8 mouse cellular contexts compared by ENCODE assay signal in the genomic region with DNA sequence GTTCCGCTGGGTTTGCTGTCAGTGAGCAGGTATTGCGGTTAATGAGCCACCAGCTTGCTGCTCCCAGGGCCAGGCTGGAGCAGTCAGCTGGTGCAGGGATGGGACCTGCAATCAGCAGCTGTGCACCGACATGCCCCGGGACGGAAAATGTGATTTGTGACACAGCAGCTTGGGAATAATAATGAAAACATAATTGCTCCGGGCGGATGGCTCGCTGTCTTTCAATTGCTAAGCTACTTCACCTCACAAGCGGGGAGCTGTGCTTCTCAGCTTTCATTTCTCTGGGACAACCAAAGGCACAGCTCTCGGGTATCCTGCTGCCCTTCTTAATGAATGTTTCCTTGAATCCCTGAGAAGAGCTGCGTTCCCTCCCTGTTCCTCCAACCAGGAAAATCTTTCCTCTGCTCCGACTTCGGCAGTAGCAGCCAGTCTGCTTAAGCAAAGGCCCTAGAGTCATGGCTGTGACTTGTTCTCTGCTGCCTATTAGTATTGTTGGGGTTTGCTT.
DNase-seq lines count a peak whose midpoint lies in the region; ATAC-seq and TF ChIP-seq lines count a peak whose summit lies in the region.

No protein-coding gene starts in this region.

- ATAC-seq in liver, postnatal 0 days = no peak

- H3K4me3 ChIP-seq in forebrain, embryonic 10.5 days = peak overlapping the region; percentile 50
- H3K4me3 ChIP-seq in layer of hippocampus, adult 2 months = peak overlapping the region; percentile 59
- H3K4me3 ChIP-seq in liver, postnatal 0 days (ENCODE audit: low read depth, low read length) = 0 out of 2 replicates have a peak overlapping the region, but pooled peaks have one; percentile 6

- TF ChIP-seq EP300 in liver, postnatal 0 days (IDR thresholded peaks at IDR 0.05; ENCODE audit: low read depth) = no peak

- TF ChIP-seq CTCF in layer of hippocampus, adult 2 months (conservative IDR thresholded peaks at IDR 0.05) = no peak
- no peak for TF ChIP-seq CTCF in liver, postnatal 0 days (IDR thresholded peaks at IDR 0.05; ENCODE audit: low read depth)

- H3K9me3 ChIP-seq in forebrain, embryonic 10.5 days = no peaks in the 10 kb centered on the region
- H3K9me3 ChIP-seq in liver, postnatal 0 days (ENCODE audit: low read length) = no peaks in the 10 kb centered on the region

- WGBS in forebrain, embryonic 10.5 days = 11% methylated on average over 13 of the region's 13 CpGs
- WGBS in liver, postnatal 0 days (ENCODE audit: insufficient replicate concordance) = 65% methylated on average over 13 of the region's 13 CpGs

- H3K27ac ChIP-seq in forebrain, embryonic 10.5 days = peak overlapping the region; percentile 72
- peak overlapping the region; percentile 85 for H3K27ac ChIP-seq in layer of hippocampus, adult 2 months
- H3K27ac ChIP-seq in liver, postnatal 0 days (ENCODE audit: low read depth) = no peak overlapping the region

- H3K4me2 ChIP-seq in liver, postnatal 0 days (ENCODE audit: low read depth, low read length) = peak overlapping the region; percentile 45; the same call in 1 of the 2 replicates

- peak; percentile 16 for DNase-seq in 3134 (ENCODE audit: extremely low read depth, insufficient read length, low spot score)
- peak; percentile 58 for DNase-seq in adrenal gland, postnatal 10 days
- peak; percentile 44 for DNase-seq in forebrain, embryonic 10.5 days (ENCODE audit: extremely low spot score, low spot score)
- peak; percentile 15 to 35 for DNase-seq in heart, postnatal 36 days
- DNase-seq in layer of hippocampus, adult 2 months (ENCODE audit: low spot score in 2 of 2) = peak in 1 of 2 experiments; percentile 21
- DNase-seq in liver, postnatal 0 days = no peak
- peak; percentile 71 for DNase-seq in retina, postnatal 1 day
- no peak for DNase-seq in spleen, postnatal 36 days (ENCODE audit: low spot score in 2 of 2)

- no peaks in the 10 kb centered on the region for H3K36me3 ChIP-seq in forebrain, embryonic 10.5 days (replicated peaks)
- H3K36me3 ChIP-seq in liver, postnatal 0 days (replicated peaks; ENCODE audit: insufficient read depth, low read length) = no peaks in the 10 kb centered on the region

- H3K9ac ChIP-seq in liver, postnatal 0 days (replicated peaks) = no peak overlapping the region; the same call in 1 of the 2 replicates

- peaks cover 41% of the 10 kb centered on the region for H3K27me3 ChIP-seq in forebrain, embryonic 10.5 days (ENCODE audit: poor library complexity, severe bottlenecking)
- no peaks in the 10 kb centered on the region for H3K27me3 ChIP-seq in liver, postnatal 0 days (ENCODE audit: insufficient read depth, low read length)

- H3K4me1 ChIP-seq in forebrain, embryonic 10.5 days = peaks cover 13% of the 10 kb centered on the region
- H3K4me1 ChIP-seq in liver, postnatal 0 days (ENCODE audit: insufficient read depth) = no peaks in the 10 kb centered on the region

- intact Hi-C loops in heart, postnatal 36 days (cut with DNase I) = loop anchor here (5.0 to 10.0 kb wide), 5 partner anchors 239 to 1957 kb away; no protein-coding TSS in a partner anchor

Comparison
In these comparisons a context has a peak if more than half of its experiments do, and no peak if none do; other contexts are left out.
1. DNase-seq: peak in 3134 (single experiment), adrenal gland, postnatal 10 days (single experiment), forebrain, embryonic 10.5 days (single experiment), heart, postnatal 36 days (2 of 2) and retina, postnatal 1 day (single experiment); none in liver, postnatal 0 days (single experiment) and spleen, postnatal 36 days (0 of 2).
2. H3K4me3 ChIP-seq: peak in every context shown above with its lines; median percentile 59 in layer of hippocampus, adult 2 months; 50 in forebrain, embryonic 10.5 days; 6 in liver, postnatal 0 days.